Mouse (Mus musculus) adrenal gland, postnatal 36 days (tissue): ENCODE results near the gene Cib4. TPM values are rescaled to one million over a fixed set of nuclear protein-coding genes. Genes with fewer than 3 reads are reported as not detected.

Experiments
- DNase-seq, 2 experiments: peaks; one replicate each; pipeline ENCODE4 v3.0.0; 2021; ENCODE audit warnings: mixed read lengths in 1 of 2
- total RNA-seq, 2 experiments: library from RNA; stranded (reverse); gene quantifications; 2 replicates each; pipeline ENCODE4 v1.2.3; 2021

Gene Cib4
- total RNA-seq, 2 experiments from 2014 or later, result 1.4 to 4.0 TPM

DNA sequence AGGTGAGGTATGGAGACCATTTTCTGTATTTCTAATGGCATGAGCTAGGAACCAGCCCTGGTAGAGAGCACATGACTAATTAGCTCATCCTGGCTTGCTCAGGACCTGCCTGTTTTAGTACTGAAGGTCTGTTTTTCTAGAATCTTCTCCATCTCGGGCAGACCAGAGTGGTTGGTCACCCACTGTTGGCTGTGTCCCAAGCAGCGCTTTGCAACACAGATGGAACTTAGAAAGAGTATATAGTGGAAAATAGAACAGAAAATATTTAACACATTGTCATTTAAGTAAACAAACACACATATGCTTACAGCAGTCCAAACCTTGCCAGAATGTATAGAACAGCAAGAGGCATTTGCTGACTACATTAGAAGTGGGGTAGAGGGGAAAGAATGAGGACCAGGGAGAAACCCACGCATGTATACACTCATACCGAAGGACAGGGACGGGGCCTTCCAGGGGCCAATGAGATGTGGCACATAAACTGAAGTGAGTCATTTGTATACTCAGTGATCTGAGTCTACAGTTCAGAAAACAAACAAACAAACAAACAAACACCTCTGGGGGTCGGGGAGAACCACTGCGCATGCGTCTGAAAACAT is 105.2 kb downstream of the Cib4 start:
- DNase-seq, result no peak

DNA sequence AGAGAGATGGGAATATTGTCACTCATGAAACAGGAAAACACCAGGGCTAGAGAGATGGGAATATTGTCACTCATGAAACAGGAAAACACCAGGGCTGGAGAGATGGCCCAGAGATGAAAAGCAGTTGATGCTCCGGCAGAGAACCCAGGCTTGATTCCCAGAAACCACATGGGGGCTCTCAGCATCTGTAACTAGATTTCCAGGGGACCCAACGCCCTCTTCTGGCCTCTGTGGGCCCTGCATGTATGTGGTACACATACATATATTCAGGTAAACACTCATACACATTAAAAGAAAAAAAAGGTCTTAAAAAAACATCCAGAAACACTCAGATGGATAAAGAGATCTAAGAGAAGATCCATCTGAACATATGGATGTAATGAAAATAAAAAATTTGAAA is 106.7 kb downstream of the Cib4 start:
- DNase-seq, result no peak

Other genes starting within 250 kb of the Cib4 start
- under 1 TPM; 0.07 to 0.10 TPM for gene Otof, start 83.9 kb downstream of the Cib4 start, total RNA-seq
- gene 1700001C02Rik, start 79.8 kb downstream of the Cib4 start, total RNA-seq, result not detected
- gene Kcnk3, start 42.3 kb upstream of the Cib4 start, total RNA-seq, result 1,000 to 10,000 TPM; 1,187 to 1,472 TPM
- 10 to 100 TPM; 40.0 to 47.2 TPM for gene Slc35f6, start 102.1 kb upstream of the Cib4 start, total RNA-seq
- 10 to 100 TPM; 10.2 to 11.9 TPM for gene Cenpa, start 120.9 kb upstream of the Cib4 start, total RNA-seq
- gene Dpysl5, start 165.7 kb upstream of the Cib4 start, total RNA-seq, result 1 to 10 TPM in 1 of 2 experiments, under 1 TPM in 1; 0.86 to 1.1 TPM